Mouse (Mus musculus): ENCODE results near the gene Abt1. TPM values are rescaled to one million over a fixed set of nuclear protein-coding genes. Genes with fewer than 3 reads are reported as not detected.

The Abt1 gene
- polyA plus RNA-seq, 1 experiment = 4.7 TPM

GRCm38 (mm10) chr13:23425505-23425904 lies 1.8 kb upstream of the Abt1 start:
- Histone ChIP-seq H3K27ac (ENCODE audit: insufficient read depth, low read length) (peak overlapping the region; percentile 35; the same call in 1 of the 2 replicates), H3K4me3 (ENCODE audit: insufficient read depth, low read length) (peak overlapping the region; percentile 28), H3K4me1 (ENCODE audit: control insufficient read depth, insufficient read depth, low read length) (peaks cover 2% of the 10 kb centered on the region; the same call in 1 of the 2 replicates)
- TF ChIP-seq CTCF (IDR thresholded peaks at IDR 0.05; ENCODE audit: borderline replicate concordance, insufficient read depth, low read length) (no peak), POLR2A (IDR thresholded peaks at IDR 0.05; ENCODE audit: low read depth, low read length) (0 out of 2 replicates have a peak, but pooled peaks have one; percentile 24)

- peak; percentile 93 for TF ChIP-seq CTCF (IDR thresholded peaks at IDR 0.05; ENCODE audit: borderline replicate concordance, insufficient read depth, low read length)
- peak; percentile 51 for TF ChIP-seq POLR2A (IDR thresholded peaks at IDR 0.05; ENCODE audit: low read depth, low read length)
- peaks cover 2% of the 10 kb centered on the region; the same call in 1 of the 2 replicates for H3K4me1 ChIP-seq (ENCODE audit: control insufficient read depth, insufficient read depth, low read length)
- H3K4me3 ChIP-seq (ENCODE audit: insufficient read depth, low read length) = peak overlapping the region; percentile 11
- H3K27ac ChIP-seq (ENCODE audit: insufficient read depth, low read length) = no peak overlapping the region
These were observed 1.0 kb upstream of the Abt1 start for GRCm38 (mm10) chr13:23424494-23425325.

GRCm38 (mm10) chr13:23424052-23424380 lies 350 bp upstream of the Abt1 start:
- no peak overlapping the region for H3K27ac ChIP-seq (ENCODE audit: insufficient read depth, low read length)
- H3K4me3 ChIP-seq (ENCODE audit: insufficient read depth, low read length) = peak overlapping the region; percentile 56
- TF ChIP-seq CTCF (IDR thresholded peaks at IDR 0.05; ENCODE audit: borderline replicate concordance, insufficient read depth, low read length) (no peak), POLR2A (IDR thresholded peaks at IDR 0.05; ENCODE audit: low read depth, low read length) (peak; percentile 56; the same call in 1 of the 2 replicates)
- no peaks in the 10 kb centered on the region; the same call in 1 of the 2 replicates for H3K4me1 ChIP-seq (ENCODE audit: control insufficient read depth, insufficient read depth, low read length)

GRCm38 (mm10) chr13:23422351-23422750 lies 1.3 kb downstream of the Abt1 start:
- Histone ChIP-seq H3K4me3 (ENCODE audit: insufficient read depth, low read length) (peak overlapping the region; percentile 62; the same call in 1 of the 2 replicates), H3K4me1 (ENCODE audit: control insufficient read depth, insufficient read depth, low read length) (no peaks in the 10 kb centered on the region; the same call in 1 of the 2 replicates), H3K27ac (ENCODE audit: insufficient read depth, low read length) (no peak overlapping the region)
- TF ChIP-seq CTCF (IDR thresholded peaks at IDR 0.05; ENCODE audit: borderline replicate concordance, insufficient read depth, low read length) (no peak), POLR2A (IDR thresholded peaks at IDR 0.05; ENCODE audit: low read depth, low read length) (no peak)

GRCm38 (mm10) chr13:23412630-23413521 lies 10.8 kb downstream of the Abt1 start:
- no peak for TF ChIP-seq CTCF (IDR thresholded peaks at IDR 0.05; ENCODE audit: borderline replicate concordance, insufficient read depth, low read length)
- no peak for TF ChIP-seq POLR2A (IDR thresholded peaks at IDR 0.05; ENCODE audit: low read depth, low read length)
- H3K27ac ChIP-seq (ENCODE audit: insufficient read depth, low read length) = no peak overlapping the region
- no peaks in the 10 kb centered on the region for H3K4me1 ChIP-seq (ENCODE audit: control insufficient read depth, insufficient read depth, low read length)
- H3K4me3 ChIP-seq (ENCODE audit: insufficient read depth, low read length) = peak overlapping the region; percentile 69

- Histone ChIP-seq H3K4me1 (ENCODE audit: control insufficient read depth, insufficient read depth, low read length) (no peaks in the 10 kb centered on the region), H3K27ac (ENCODE audit: insufficient read depth, low read length) (no peak overlapping the region), H3K4me3 (ENCODE audit: insufficient read depth, low read length) (peak overlapping the region; percentile 69)
- TF ChIP-seq POLR2A (IDR thresholded peaks at IDR 0.05; ENCODE audit: low read depth, low read length) = no peak
These were observed 11.4 kb downstream of the Abt1 start for GRCm38 (mm10) chr13:23412211-23412629.

- no peak for TF ChIP-seq POLR2A (IDR thresholded peaks at IDR 0.05; ENCODE audit: low read depth, low read length)
- no peak for TF ChIP-seq CTCF (IDR thresholded peaks at IDR 0.05; ENCODE audit: borderline replicate concordance, insufficient read depth, low read length)
- Histone ChIP-seq H3K4me3 (ENCODE audit: insufficient read depth, low read length) (peak overlapping the region; percentile 69), H3K4me1 (ENCODE audit: control insufficient read depth, insufficient read depth, low read length) (no peaks in the 10 kb centered on the region), H3K27ac (ENCODE audit: insufficient read depth, low read length) (no peak overlapping the region)
These were observed 12.1 kb downstream of the Abt1 start for GRCm38 (mm10) chr13:23411311-23412210.

GRCm38 (mm10) chr13:23410632-23411031 lies 13.0 kb downstream of the Abt1 start:
- Histone ChIP-seq H3K27ac (ENCODE audit: insufficient read depth, low read length) (no peak overlapping the region), H3K4me3 (ENCODE audit: insufficient read depth, low read length) (no peak overlapping the region), H3K4me1 (ENCODE audit: control insufficient read depth, insufficient read depth, low read length) (no peaks in the 10 kb centered on the region)
- TF ChIP-seq POLR2A (IDR thresholded peaks at IDR 0.05; ENCODE audit: low read depth, low read length) = no peak

- Histone ChIP-seq H3K4me3 (ENCODE audit: insufficient read depth, low read length) (peak overlapping the region; percentile 70; the same call in 1 of the 2 replicates), H3K4me1 (ENCODE audit: control insufficient read depth, insufficient read depth, low read length) (no peaks in the 10 kb centered on the region), H3K27ac (ENCODE audit: insufficient read depth, low read length) (no peak overlapping the region)
- TF ChIP-seq POLR2A (IDR thresholded peaks at IDR 0.05; ENCODE audit: low read depth, low read length) = no peak; the same call in 1 of the 2 replicates
- no peak for TF ChIP-seq CTCF (IDR thresholded peaks at IDR 0.05; ENCODE audit: borderline replicate concordance, insufficient read depth, low read length)
These were observed 21.0 kb downstream of the Abt1 start for GRCm38 (mm10) chr13:23402626-23403025.

All from embryonic fibroblast, embryonic 13.5 days (primary cell).